Comparison of ENCODE assay signal across 12 mouse cellular contexts in the genomic region with DNA sequence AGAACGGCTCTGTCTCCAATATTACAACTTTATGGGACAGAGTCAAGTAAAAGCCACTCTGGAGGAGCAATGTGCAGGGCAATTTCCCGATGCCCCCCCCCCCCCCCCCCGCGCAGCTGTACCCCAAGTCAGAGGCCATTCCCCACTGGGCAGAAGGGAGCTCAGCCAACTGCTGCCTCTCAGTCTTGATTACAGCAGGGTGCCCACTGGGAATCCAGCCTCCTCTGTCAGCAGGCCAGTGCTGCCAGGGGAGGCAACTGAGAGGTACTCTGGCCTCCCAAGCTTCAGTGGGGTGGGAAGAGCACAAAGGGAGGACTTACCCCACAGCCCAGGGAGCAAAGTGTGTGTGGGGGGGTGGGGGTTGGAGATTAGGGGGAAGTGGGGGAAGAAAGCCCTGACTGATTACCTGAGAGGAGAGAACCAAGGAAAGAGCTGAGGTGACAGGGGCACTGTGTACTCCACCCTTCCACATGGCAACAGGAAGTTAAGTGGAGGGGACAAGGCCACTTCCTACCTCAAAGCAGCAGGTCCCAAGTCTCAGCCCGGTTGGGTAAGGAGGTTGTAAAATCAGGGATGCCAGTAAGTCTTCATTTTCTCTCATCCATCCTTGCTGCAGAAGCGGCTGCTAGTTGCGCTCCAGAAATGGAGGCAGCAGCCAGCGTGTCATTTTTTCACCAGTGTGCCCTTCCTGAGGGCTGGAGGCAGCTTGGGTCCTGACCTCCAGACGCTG. TPM values are rescaled to one million over a fixed set of nuclear protein-coding genes. Genes with fewer than 3 reads are reported as not detected.
DNase-seq lines count a peak whose midpoint lies in the region; ATAC-seq lines count a peak whose summit lies in the region.
"Had no signal": no experiment of that assay in that cellular context is flagged by ENCODE, and none has a peak within 500 bp of the region (broad histone marks: within the 10 kb centered on the region; RNA-seq: fewer than 3 reads in every experiment).

No protein-coding gene starts in this region.

- peak overlapping the region; percentile 93 for H3K27ac ChIP-seq in heart, embryonic 16.5 days (ENCODE audit: low read length)
- no peak overlapping the region for H3K27ac ChIP-seq in intestine, embryonic 15.5 days
- H3K27ac ChIP-seq: forebrain, embryonic 13.5 days; hindbrain, embryonic 15.5 days had no signal

- H3K9me3 ChIP-seq in heart, embryonic 16.5 days (replicated peaks; ENCODE audit: control insufficient read depth, low read length) = no peaks in the 10 kb centered on the region
- no peaks in the 10 kb centered on the region for H3K9me3 ChIP-seq in intestine, embryonic 15.5 days
- H3K9me3 ChIP-seq: forebrain, embryonic 13.5 days; hindbrain, embryonic 15.5 days had no signal

- ATAC-seq in heart, embryonic 16.5 days (replicated peaks; ENCODE audit: extremely low read depth, insufficient read depth, low FRiP score) = no peak
- ATAC-seq in intestine, embryonic 15.5 days = no peak
- ATAC-seq: forebrain, embryonic 13.5 days; lung, postnatal 0 days had no signal

- intact Hi-C loops in heart, postnatal 10 days (cut with DNase I) = loop anchor here (5.0 kb wide), 1 partner anchor 98 kb away; no protein-coding TSS in a partner anchor

- peak overlapping the region; percentile 80 for H3K4me3 ChIP-seq in heart, embryonic 16.5 days (ENCODE audit: low read length)
- no peak overlapping the region for H3K4me3 ChIP-seq in intestine, embryonic 15.5 days (replicated peaks)

- H3K4me1 ChIP-seq in heart, embryonic 16.5 days (ENCODE audit: control insufficient read depth, insufficient read depth, low read length) = peaks cover 31% of the 10 kb centered on the region
- H3K4me1 ChIP-seq in intestine, embryonic 15.5 days (replicated peaks) = peaks cover 21% of the 10 kb centered on the region

- WGBS in heart, embryonic 16.5 days = 52% methylated on average over 7 of the region's 9 CpGs
- WGBS in intestine, embryonic 15.5 days = 52% methylated on average over 7 of the region's 9 CpGs

- H3K27me3 ChIP-seq in heart, embryonic 16.5 days (ENCODE audit: control insufficient read depth, insufficient read depth, low read length) = no peaks in the 10 kb centered on the region
- H3K27me3 ChIP-seq in intestine, embryonic 15.5 days (replicated peaks) = no peaks in the 10 kb centered on the region
- H3K27me3 ChIP-seq: hindbrain, embryonic 15.5 days had no signal

- H3K36me3 ChIP-seq in heart, embryonic 16.5 days (ENCODE audit: control insufficient read depth, insufficient read depth) = peaks cover 8% of the 10 kb centered on the region
- peaks cover 3% of the 10 kb centered on the region for H3K36me3 ChIP-seq in intestine, embryonic 15.5 days

- H3K9ac ChIP-seq in heart, embryonic 16.5 days (ENCODE audit: low read length) = peak overlapping the region; percentile 87
- H3K9ac ChIP-seq in intestine, embryonic 15.5 days = no peak overlapping the region; the same call in 1 of the 2 replicates
- H3K9ac ChIP-seq: hindbrain, embryonic 15.5 days had no signal

- H3K4me2 ChIP-seq in heart, embryonic 16.5 days (ENCODE audit: low read depth, low read length) = peak overlapping the region; percentile 64
- peak overlapping the region; percentile 90; the same call in 1 of the 2 replicates for H3K4me2 ChIP-seq in intestine, embryonic 15.5 days (replicated peaks)

- DNase-seq in heart, postnatal 10 days = no peak
- DNase-seq in thymus, postnatal 14 days = peak; percentile 24
- no peak for DNase-seq in thymus, postnatal 25 days
- DNase-seq in embryo, embryonic 9.5 days (ENCODE audit: extremely low spot score) = no peak
- no peak for DNase-seq in embryo, embryonic 10.5 days (ENCODE audit: low spot score)
- DNase-seq: cerebellum, postnatal 36 days; thymus, postnatal 4 days had no signal

RNA-seq across cellular contexts. Expression of gene Camk2g, which starts 1.7 kb away (rescaled TPM):
- 81.5 and 103 TPM in 2 replicates for polyA plus RNA-seq in heart, embryonic 16.5 days (2015; fragmentation: Nextera tagmentation; extraction: Ambion mirVana)
- 10 to 100 TPM; 48.5 to 59.8 TPM for total RNA-seq in heart, postnatal 10 days (2021)
- 37.1 and 42.3 TPM in 2 replicates for polyA plus RNA-seq in intestine, embryonic 15.5 days (2015; fragmentation: Nextera tagmentation; extraction: Ambion mirVana)

RNA-seq across cellular contexts. Expression of gene Plau, which starts 40.9 kb away (rescaled TPM):
- 1.2 and 1.9 TPM in 2 replicates for polyA plus RNA-seq in heart, embryonic 16.5 days (2015; fragmentation: Nextera tagmentation; extraction: Ambion mirVana)
- total RNA-seq in heart, postnatal 10 days (2021) = 1 to 10 TPM; 8.0 to 8.7 TPM
- polyA plus RNA-seq in intestine, embryonic 15.5 days (2015; fragmentation: Nextera tagmentation; extraction: Ambion mirVana) = 2.5 and 2.9 TPM in 2 replicates
